Mouse (Mus musculus): ENCODE results near the gene Mroh9. TPM values are rescaled to one million over a fixed set of nuclear protein-coding genes. Genes with fewer than 3 reads are reported as not detected.

The Mroh9 gene
- polyA plus RNA-seq (2016; fragmentation: Nextera tagmentation; extraction: Ambion mirVana): not detected in 2 replicates

DNA sequence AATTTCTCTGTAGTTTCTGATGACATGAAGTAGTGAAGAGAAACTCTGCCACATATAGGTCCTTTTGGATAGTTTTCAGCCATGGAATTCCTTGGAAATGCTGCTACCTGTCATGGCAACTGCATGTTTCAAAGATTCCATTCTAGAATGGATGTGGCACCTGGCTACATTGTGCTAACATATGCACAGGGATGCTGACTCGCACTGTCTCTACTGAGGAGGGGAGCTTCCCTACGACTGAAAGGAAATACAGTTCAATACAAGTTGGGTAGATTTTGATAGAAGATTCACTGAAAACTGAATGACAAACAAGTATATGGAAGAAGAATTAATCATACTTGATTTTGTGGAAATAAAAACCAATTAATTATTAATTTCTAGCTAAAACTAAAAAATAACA lies at the start of gene Mroh9:
Gene Mroh9, minus strand, starts transcription at position 101 of the 400 bp plus-strand sequence.
- H3K9ac ChIP-seq (replicated peaks): no peak within 1 kb of the TSS
- 83% methylated on average over 2 of the region's 2 CpGs for WGBS
- no peak within 1 kb of the TSS for H3K27ac ChIP-seq (replicated peaks)
- no peaks in the 10 kb centered on the region for H3K27me3 ChIP-seq
- no peaks in the 10 kb centered on the region for H3K4me1 ChIP-seq
- ATAC-seq (ENCODE audit: low FRiP score, low read depth): no peak
- no peaks in the 10 kb centered on the region for H3K36me3 ChIP-seq
- no peak within 1 kb of the TSS for H3K4me2 ChIP-seq (replicated peaks)
- H3K9me3 ChIP-seq: no peaks in the 10 kb centered on the region
- H3K4me3 ChIP-seq: no peak within 1 kb of the TSS

GRCm38 (mm10) chr1:163129976-163130375 lies 44.5 kb upstream of the Mroh9 start:
- Histone ChIP-seq H3K9me3 (no peaks in the 10 kb centered on the region), H3K27me3 (no peaks in the 10 kb centered on the region), H3K4me3 (no peak overlapping the region), H3K36me3 (no peaks in the 10 kb centered on the region), H3K4me2 (replicated peaks) (no peak overlapping the region), H3K4me1 (no peaks in the 10 kb centered on the region), H3K9ac (replicated peaks) (no peak overlapping the region), H3K27ac (replicated peaks) (no peak overlapping the region)
- WGBS: 77% methylated on average over 3 of the region's 3 CpGs
- no peak for ATAC-seq (ENCODE audit: low FRiP score, low read depth)

DNA sequence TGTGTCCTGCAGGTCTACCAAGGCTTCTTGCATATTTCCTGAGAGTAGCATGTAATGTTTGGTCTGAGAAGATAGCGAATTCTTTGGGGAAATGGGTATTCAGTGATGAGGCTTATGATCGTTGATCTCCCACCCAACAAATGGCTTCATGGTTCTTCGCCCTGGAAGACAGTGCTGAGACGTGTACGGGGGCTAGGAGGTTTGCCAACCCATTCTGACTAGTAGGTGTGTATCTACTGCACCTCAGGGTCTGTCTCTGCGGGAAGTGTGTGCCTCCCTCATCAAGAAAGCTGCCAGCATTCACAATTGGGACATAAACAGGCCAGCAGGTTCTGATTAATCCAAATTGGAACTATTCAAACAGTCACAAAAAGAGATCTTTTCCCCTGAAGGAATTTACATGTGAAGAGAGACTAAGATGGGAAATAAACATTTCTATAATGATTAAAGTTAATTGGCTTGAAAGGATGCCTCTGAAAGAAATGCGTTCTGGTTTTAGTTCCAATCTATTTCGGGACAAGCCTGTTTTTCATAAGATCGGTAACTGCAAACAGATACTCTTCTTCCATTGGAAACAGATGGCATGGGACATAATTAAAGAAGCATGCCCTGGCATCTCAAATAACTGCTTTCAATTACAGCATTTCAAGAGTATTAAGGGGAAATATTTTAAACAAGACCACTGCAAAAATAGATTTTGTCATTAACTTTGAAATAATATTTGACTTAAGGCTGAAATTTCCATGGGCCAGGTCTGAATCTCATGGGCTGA lies 43.8 kb upstream of the Mroh9 start:
- Histone ChIP-seq H3K27me3 (no peaks in the 10 kb centered on the region), H3K4me2 (replicated peaks) (no peak overlapping the region), H3K4me3 (no peak overlapping the region), H3K36me3 (no peaks in the 10 kb centered on the region), H3K9ac (replicated peaks) (no peak overlapping the region), H3K9me3 (no peaks in the 10 kb centered on the region), H3K27ac (replicated peaks) (no peak overlapping the region), H3K4me1 (no peaks in the 10 kb centered on the region)
- ATAC-seq (ENCODE audit: low FRiP score, low read depth): no peak
- WGBS: 74% methylated on average over 9 of the region's 9 CpGs

DNA sequence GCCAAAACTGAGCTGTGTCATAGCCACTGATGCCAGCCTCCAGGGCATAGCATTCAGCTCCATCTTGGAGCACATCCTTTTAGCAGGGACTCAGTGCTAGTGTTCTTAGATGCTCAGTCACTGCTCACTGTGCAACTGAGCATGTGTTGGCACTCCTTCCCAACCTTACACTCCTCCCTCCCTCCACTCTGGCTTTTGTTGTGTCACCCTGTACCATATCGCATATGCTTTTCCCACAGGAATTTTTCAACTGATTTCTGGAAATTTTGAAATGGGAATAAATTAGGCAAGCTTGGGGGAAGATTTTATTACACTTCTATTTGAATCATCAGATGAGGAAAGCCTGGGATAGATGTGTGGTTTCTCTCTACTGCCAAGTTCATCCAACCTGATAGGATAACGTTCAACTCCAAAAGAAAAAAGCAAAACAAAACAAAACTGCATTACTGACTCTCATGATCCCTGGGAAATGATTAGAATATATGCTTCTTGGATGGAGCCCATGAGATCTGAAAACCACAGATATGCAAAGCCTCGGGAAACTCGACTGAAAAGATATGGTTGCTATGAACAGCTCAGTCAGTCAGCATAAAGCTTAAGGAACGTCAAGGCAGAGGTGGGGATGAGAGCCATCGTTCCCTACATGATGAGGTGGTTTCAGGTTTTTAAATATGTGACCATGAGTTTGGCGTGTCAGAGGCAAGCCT lies 40.9 kb upstream of the Mroh9 start:
- ATAC-seq (ENCODE audit: low FRiP score, low read depth): no peak
- Histone ChIP-seq H3K9me3 (no peaks in the 10 kb centered on the region), H3K36me3 (no peaks in the 10 kb centered on the region), H3K27ac (replicated peaks) (no peak overlapping the region), H3K4me1 (no peaks in the 10 kb centered on the region), H3K4me2 (replicated peaks) (no peak overlapping the region), H3K4me3 (no peak overlapping the region), H3K27me3 (no peaks in the 10 kb centered on the region), H3K9ac (replicated peaks) (no peak overlapping the region)
- 83% methylated on average over 7 of the region's 7 CpGs for WGBS

GRCm38 (mm10) chr1:163122414-163122813 lies 36.9 kb upstream of the Mroh9 start:
- H3K36me3 ChIP-seq: no peaks in the 10 kb centered on the region
- no peak overlapping the region for H3K4me2 ChIP-seq (replicated peaks)
- H3K9ac ChIP-seq (replicated peaks): no peak overlapping the region
- 79% methylated on average over 1 of the region's 1 CpGs for WGBS
- no peaks in the 10 kb centered on the region for H3K9me3 ChIP-seq
- H3K4me3 ChIP-seq: no peak overlapping the region
- no peaks in the 10 kb centered on the region for H3K27me3 ChIP-seq
- ATAC-seq (ENCODE audit: low FRiP score, low read depth): no peak
- no peak overlapping the region for H3K27ac ChIP-seq (replicated peaks)
- H3K4me1 ChIP-seq: no peaks in the 10 kb centered on the region

DNA sequence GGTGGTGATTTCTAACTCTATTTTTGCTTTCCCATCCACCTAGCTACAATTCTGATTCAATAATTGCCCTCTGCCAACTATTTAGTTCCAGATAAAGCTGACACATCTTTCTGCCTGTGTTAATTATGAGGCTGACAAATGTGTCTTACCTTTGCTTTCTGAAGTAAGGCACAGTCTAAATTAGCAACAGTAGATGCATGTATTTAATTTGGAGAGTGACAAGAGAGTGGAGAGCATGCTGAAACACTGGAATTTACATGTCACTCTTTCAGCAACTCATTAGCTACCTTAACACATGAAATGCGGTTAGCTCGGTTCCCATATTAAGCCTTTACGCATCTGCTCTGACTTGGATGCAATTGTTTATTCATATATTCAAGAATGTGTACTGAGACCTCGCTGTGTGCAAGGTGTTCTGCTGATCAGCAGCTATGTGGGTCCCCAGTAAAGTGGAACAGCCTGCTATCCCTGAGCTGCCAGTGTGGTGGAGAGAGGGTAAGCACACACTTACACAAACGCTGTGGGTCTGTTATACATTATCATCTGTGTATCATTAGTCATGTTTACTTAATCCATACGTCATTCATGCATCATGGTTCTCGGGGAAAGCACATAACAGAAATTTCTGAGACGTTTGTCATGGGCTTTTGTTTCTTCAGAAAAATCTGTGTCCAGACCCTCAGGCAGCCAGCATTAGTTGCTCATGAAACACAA lies 28.1 kb upstream of the Mroh9 start:
- H3K9me3 ChIP-seq: no peaks in the 10 kb centered on the region
- H3K27ac ChIP-seq (replicated peaks): no peak overlapping the region
- H3K4me1 ChIP-seq: no peaks in the 10 kb centered on the region
- H3K36me3 ChIP-seq: no peaks in the 10 kb centered on the region
- H3K9ac ChIP-seq (replicated peaks): no peak overlapping the region
- WGBS: 75% methylated on average over 8 of the region's 8 CpGs
- H3K27me3 ChIP-seq: no peaks in the 10 kb centered on the region
- no peak overlapping the region for H3K4me2 ChIP-seq (replicated peaks)
- no peak overlapping the region for H3K4me3 ChIP-seq
- no peak for ATAC-seq (ENCODE audit: low FRiP score, low read depth)

DNA sequence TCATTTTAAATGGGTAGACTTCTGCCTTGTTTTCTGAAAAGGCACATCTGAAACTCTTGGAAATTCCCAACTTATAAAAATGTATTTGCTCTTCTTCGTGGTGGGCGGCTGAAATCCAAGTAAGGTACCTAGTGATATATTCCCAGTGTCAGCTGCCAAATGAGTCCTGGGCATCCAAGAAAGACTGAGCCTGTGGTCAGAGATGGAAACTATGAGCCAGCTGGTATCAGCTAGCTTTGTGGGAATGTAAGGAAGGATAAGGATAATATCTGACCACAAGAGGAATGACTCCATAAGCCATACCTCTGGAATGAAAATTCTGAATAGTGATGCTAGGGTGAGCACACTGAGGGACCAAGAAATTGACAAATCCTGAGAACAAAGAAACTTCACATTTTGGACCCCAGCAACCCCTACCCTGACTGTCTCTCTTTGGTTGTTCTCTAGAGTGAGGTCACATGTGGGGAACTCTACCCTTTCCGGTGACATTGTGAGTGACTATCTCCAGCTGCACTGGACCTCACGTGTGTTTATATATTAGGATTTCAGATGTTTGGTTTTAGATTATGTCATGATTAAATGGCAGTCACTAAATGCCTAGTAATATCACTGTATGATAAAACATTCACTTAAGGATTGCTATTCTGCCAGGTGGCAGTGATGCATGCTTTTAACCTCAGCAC lies 27.2 kb upstream of the Mroh9 start:
- Histone ChIP-seq H3K4me2 (replicated peaks) (no peak overlapping the region), H3K4me1 (no peaks in the 10 kb centered on the region), H3K9me3 (no peaks in the 10 kb centered on the region), H3K27ac (replicated peaks) (no peak overlapping the region), H3K9ac (replicated peaks) (no peak overlapping the region), H3K36me3 (no peaks in the 10 kb centered on the region), H3K4me3 (no peak overlapping the region), H3K27me3 (no peaks in the 10 kb centered on the region)
- 95% methylated on average over 4 of the region's 4 CpGs for WGBS
- ATAC-seq (ENCODE audit: low FRiP score, low read depth): no peak

GRCm38 (mm10) chr1:163104960-163105359 lies 19.5 kb upstream of the Mroh9 start:
- no peaks in the 10 kb centered on the region for H3K9me3 ChIP-seq
- H3K27ac ChIP-seq (replicated peaks): no peak overlapping the region
- H3K4me2 ChIP-seq (replicated peaks): no peak overlapping the region
- H3K9ac ChIP-seq (replicated peaks): no peak overlapping the region
- ATAC-seq (ENCODE audit: low FRiP score, low read depth): no peak
- H3K4me3 ChIP-seq: no peak overlapping the region
- 62% methylated on average over 1 of the region's 1 CpGs for WGBS
- no peaks in the 10 kb centered on the region for H3K4me1 ChIP-seq
- H3K27me3 ChIP-seq: no peaks in the 10 kb centered on the region
- no peaks in the 10 kb centered on the region for H3K36me3 ChIP-seq

DNA sequence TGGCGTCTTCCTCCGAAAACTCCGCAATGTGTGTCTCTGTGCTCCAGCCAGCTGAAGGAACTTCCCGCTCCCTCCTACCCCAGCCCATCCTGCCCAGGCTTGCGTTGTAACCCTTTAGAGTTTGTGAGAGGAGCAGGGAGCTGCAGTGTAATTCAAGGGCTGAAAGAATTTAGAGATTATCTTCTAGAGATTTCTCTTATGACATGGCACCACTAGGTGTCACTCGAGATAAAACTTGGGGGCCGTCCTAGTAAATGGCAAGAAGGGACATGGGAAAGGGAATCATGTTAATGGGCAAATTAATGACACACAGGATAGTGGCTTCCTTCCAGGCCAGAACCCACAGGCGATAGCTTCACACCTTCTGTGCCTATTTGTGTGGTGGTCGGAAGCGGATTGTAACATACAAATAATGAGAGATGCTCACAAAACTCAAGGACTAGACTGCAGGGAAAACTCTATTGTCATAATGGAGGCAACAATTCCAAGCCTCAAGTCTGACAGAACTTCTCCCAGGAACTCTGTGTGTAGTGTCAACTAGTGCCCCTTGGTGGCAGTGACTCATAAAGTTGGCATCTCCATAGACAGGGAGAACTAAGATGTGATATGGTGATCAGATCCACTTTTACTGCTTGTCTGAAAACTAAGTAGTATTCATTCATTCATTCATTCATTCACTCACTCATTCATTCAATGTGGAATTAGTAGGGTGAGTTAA lies 6.1 kb upstream of the Mroh9 start:
- Histone ChIP-seq H3K27me3 (no peaks in the 10 kb centered on the region), H3K4me1 (no peaks in the 10 kb centered on the region), H3K4me2 (replicated peaks) (no peak overlapping the region), H3K36me3 (no peaks in the 10 kb centered on the region), H3K9me3 (no peaks in the 10 kb centered on the region), H3K4me3 (no peak overlapping the region), H3K9ac (replicated peaks) (no peak overlapping the region), H3K27ac (replicated peaks) (no peak overlapping the region)
- 58% methylated on average over 10 of the region's 10 CpGs for WGBS
- ATAC-seq (ENCODE audit: low FRiP score, low read depth): peak; percentile 68; the same call in 1 of the 2 replicates

DNA sequence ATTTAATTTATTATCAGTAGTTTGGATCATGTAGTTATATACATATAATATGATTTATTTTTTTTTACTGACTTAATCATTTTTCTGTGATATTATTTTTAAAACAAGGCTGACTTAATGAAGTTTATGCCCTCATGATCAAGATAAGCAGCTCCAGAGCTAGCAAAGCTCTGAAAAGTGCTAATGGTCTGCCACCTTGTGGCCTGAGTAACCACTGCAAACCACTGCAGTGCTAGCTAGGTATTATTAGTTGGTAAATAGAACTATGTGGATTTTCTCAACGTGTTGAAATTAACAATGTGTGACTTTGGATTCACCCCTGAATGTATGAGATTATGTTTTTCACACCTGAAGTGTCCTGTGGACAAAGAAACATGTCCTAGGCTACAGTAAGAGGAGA lies 15.0 kb downstream of the Mroh9 start:
- peak; percentile 78 for ATAC-seq (ENCODE audit: low FRiP score, low read depth)
- Histone ChIP-seq H3K9ac (replicated peaks) (no peak overlapping the region), H3K36me3 (no peaks in the 10 kb centered on the region), H3K4me1 (no peaks in the 10 kb centered on the region), H3K9me3 (no peaks in the 10 kb centered on the region), H3K27ac (replicated peaks) (no peak overlapping the region), H3K27me3 (no peaks in the 10 kb centered on the region), H3K4me3 (no peak overlapping the region), H3K4me2 (replicated peaks) (no peak overlapping the region)
- WGBS: 11% methylated on average over 1 of the region's 1 CpGs

GRCm38 (mm10) chr1:163060381-163060780 lies 25.1 kb downstream of the Mroh9 start:
- H3K27ac ChIP-seq (replicated peaks): no peak overlapping the region
- 73% methylated on average over 3 of the region's 3 CpGs for whole genome bisulfite sequencing
- ATAC-seq (ENCODE audit: low FRiP score, low read depth): no peak
- no peaks in the 10 kb centered on the region for H3K9me3 ChIP-seq
- H3K9ac ChIP-seq (replicated peaks): no peak overlapping the region
- no peaks in the 10 kb centered on the region for H3K4me1 ChIP-seq
- H3K4me3 ChIP-seq: no peak overlapping the region
- H3K27me3 ChIP-seq: no peaks in the 10 kb centered on the region
- no peak overlapping the region for H3K4me2 ChIP-seq (replicated peaks)
- no peaks in the 10 kb centered on the region for H3K36me3 ChIP-seq
